Mouse (Mus musculus) hindbrain, embryonic 11.5 days (tissue): ENCODE measurements around the gene Mgat4b. TPM values are rescaled to one million over a fixed set of nuclear protein-coding genes. Genes with fewer than 3 reads are reported as not detected.

Source experiments
- ATAC-seq: fragments of 200-750 bp; cut with Nextera tagmentation; 2 replicates; pipeline ENCODE4 v1.8.0; 2017; ENCODE audit warnings: mild to moderate bottlenecking, moderate TSS enrichment, moderate library complexity; ENCODE audit not compliant: low FRiP score
- DNase-seq: peaks from one replicate; pipeline ENCODE4 v3.0.0-alpha.2; 2015; ENCODE audit warnings: low spot score
- H3K27ac ChIP-seq: fragments of 300-500 bp; sonication (generic); 2 replicates; pipeline ENCODE4 v1.5.1; 2014; ENCODE audit warnings: mild to moderate bottlenecking, low read depth, low read length
- H3K27me3 ChIP-seq: fragments of 300-500 bp; sonication (generic); 2 replicates; pipeline ENCODE4 v1.6.1; 2014; ENCODE audit warnings: mild to moderate bottlenecking, low read length, moderate library complexity, mixed read lengths; ENCODE audit not compliant: control insufficient read depth, insufficient read depth
- H3K36me3 ChIP-seq: fragments of 300-500 bp; sonication (generic); 2 replicates; pipeline ENCODE4 v1.6.1; 2014; ENCODE audit warnings: mild to moderate bottlenecking, low read length, moderate library complexity, mixed read lengths; ENCODE audit not compliant: control insufficient read depth, insufficient read depth
- H3K4me1 ChIP-seq: fragments of 300-500 bp; sonication (generic); replicated peaks from 2 replicates; pipeline ENCODE4 v1.6.1; 2014; ENCODE audit warnings: low read length, mixed read lengths; ENCODE audit not compliant: control insufficient read depth, insufficient read depth
- H3K4me2 ChIP-seq: fragments of 300-500 bp; sonication (generic); replicated peaks from 2 replicates; pipeline ENCODE4 v1.6.1; 2014; ENCODE audit warnings: mild to moderate bottlenecking, low read depth, low read length
- H3K4me3 ChIP-seq: fragments of 300-500 bp; sonication (generic); 2 replicates; pipeline ENCODE4 v1.5.1; 2014; ENCODE audit warnings: low read depth, low read length
- H3K9ac ChIP-seq: fragments of 300-500 bp; sonication (generic); 2 replicates; pipeline ENCODE4 v1.6.1; 2014; ENCODE audit warnings: low read depth, low read length
- H3K9me3 ChIP-seq: fragments of 300-500 bp; sonication (generic); 2 replicates; pipeline ENCODE4 v1.6.1; 2016; ENCODE audit warnings: low read length; ENCODE audit not compliant: control insufficient read depth
- WGBS: fragments of 180-500 bp; shearing (Covaris S2); extraction: QIAGEN DNeasy Blood & Tissue Kit; methylation state at CpG from one replicate; pipeline ENCODE4 v1.1.7; 2014; 5-methylcytosine and 5-hydroxymethylcytosine counted together
- polyA plus RNA-seq: library from polyadenylated mRNA; unstranded; fragments of >200 nt; fragmentation: Nextera tagmentation; extraction: Ambion mirVana; gene quantifications from 2 replicates; pipeline ENCODE4 v1.2.1, GENCODE M21; 2014

Gene Mgat4b
- polyA plus RNA-seq, 1 experiment from 2014 or later: 17.9 TPM

GRCm38 (mm10) chr11:50178532-50179488, 31.9 kb upstream of the Mgat4b start:
- Histone ChIP-seq H3K9me3 (no peaks in the 10 kb centered on the region), H3K4me2 (no peak overlapping the region), H3K4me1 (0 out of 2 replicates have a peak, but pooled peaks cover 2% of the 10 kb centered on the region), H3K4me3 (no peak overlapping the region), H3K36me3 (0 out of 2 replicates have a peak, but pooled peaks cover 2% of the 10 kb centered on the region), H3K27ac (no peak overlapping the region), H3K27me3 (no peaks in the 10 kb centered on the region), H3K9ac (no peak overlapping the region)
- ATAC-seq (no peak), DNase-seq (no peak)
- 79% methylated on average over 5 of the region's 5 CpGs for WGBS

- no peaks in the 10 kb centered on the region for H3K4me1 ChIP-seq
- ATAC-seq (no peak), DNase-seq (no peak)
- no peak overlapping the region for H3K27ac ChIP-seq
- 0 out of 2 replicates have a peak, but pooled peaks cover 2% of the 10 kb centered on the region for H3K36me3 ChIP-seq
- H3K4me2 ChIP-seq: no peak overlapping the region
- H3K4me3 ChIP-seq: no peak overlapping the region
- no peaks in the 10 kb centered on the region for H3K9me3 ChIP-seq
- no peaks in the 10 kb centered on the region for H3K27me3 ChIP-seq
- no peak overlapping the region for H3K9ac ChIP-seq
- WGBS: 89% methylated on average over 6 of the region's 6 CpGs
These were observed 30.0 kb upstream of the Mgat4b start for GRCm38 (mm10) chr11:50180478-50181231.

DNA sequence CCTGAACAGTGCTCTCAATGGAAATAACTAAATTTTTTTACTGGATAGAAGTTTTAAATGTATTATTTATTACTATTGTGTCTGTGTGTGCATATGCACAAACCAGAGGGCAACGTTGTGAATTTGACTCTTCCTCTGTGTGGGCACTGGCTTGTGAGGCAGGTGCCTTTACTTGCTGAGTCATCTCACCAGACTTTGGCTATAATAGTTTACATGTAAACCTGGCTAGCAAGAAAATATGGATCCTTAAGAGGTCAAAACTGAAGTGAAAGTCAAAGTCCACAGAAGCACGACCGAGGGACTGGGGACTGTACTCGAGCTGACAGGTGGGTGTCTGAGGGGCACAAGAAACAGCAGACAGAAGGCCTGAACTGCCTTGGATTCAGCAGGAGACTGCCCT, 28.0 kb upstream of the Mgat4b start:
- H3K36me3 ChIP-seq: 0 out of 2 replicates have a peak, but pooled peaks cover 2% of the 10 kb centered on the region
- H3K9me3 ChIP-seq: no peaks in the 10 kb centered on the region
- no peak for DNase-seq
- WGBS: 88% methylated on average over 4 of the region's 4 CpGs
- H3K9ac ChIP-seq: no peak overlapping the region
- no peaks in the 10 kb centered on the region for H3K27me3 ChIP-seq
- H3K4me3 ChIP-seq: no peak overlapping the region
- H3K4me2 ChIP-seq: no peak overlapping the region
- no peak for ATAC-seq
- no peaks in the 10 kb centered on the region for H3K4me1 ChIP-seq
- H3K27ac ChIP-seq: no peak overlapping the region

DNA sequence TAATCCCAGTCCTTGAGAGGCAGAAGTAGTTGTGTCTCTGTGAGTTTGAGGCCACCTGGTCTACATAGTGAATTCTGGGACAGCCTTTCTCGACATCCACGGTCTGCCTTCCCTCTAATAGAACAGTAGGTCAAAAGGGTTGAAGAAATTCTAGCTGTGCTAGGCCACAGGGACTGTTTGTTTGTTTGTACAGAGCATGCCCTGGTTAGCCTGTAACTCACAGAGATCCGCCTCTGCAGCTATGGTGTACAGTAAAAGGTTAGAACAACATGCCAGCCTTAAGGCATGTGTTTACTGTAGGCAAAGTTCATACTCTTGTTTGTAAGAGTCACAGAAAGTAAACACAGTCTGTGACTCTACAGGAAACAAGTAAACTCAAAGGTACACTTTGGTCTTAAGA, 25.9 kb upstream of the Mgat4b start:
- Histone ChIP-seq H3K4me1 (no peaks in the 10 kb centered on the region), H3K9ac (no peak overlapping the region), H3K27ac (no peak overlapping the region), H3K9me3 (no peaks in the 10 kb centered on the region), H3K4me2 (no peak overlapping the region), H3K36me3 (0 out of 2 replicates have a peak, but pooled peaks cover 2% of the 10 kb centered on the region), H3K27me3 (no peaks in the 10 kb centered on the region), H3K4me3 (no peak overlapping the region)
- ATAC-seq (no peak), DNase-seq (no peak)
- WGBS: 77% methylated on average over 3 of the region's 3 CpGs

DNA sequence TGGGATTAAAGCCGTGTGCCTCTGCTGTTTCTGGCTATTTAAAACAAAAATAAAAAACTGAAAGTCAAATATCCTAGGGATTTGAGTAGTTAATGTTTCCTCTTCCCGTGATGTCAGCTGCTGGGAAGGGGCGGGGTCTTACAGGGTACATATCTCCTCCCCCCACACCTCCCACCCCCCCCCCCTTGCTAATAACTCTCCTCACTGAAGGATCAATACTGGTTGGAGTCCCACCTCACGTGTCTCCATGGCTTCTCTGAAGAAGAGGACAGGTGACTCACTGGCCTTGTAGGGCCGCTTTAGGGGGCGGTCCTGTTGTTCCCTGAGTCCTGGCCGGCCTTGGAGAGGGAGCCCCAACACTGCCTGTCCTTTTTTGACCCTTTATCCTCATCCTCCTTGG, 22.0 kb upstream of the Mgat4b start:
- no peak overlapping the region for H3K4me2 ChIP-seq
- H3K36me3 ChIP-seq: no peaks in the 10 kb centered on the region
- H3K4me1 ChIP-seq: no peaks in the 10 kb centered on the region
- no peak overlapping the region for H3K9ac ChIP-seq
- ATAC-seq (no peak), DNase-seq (no peak)
- H3K27ac ChIP-seq: no peak overlapping the region
- H3K4me3 ChIP-seq: no peak overlapping the region
- 83% methylated on average over 7 of the region's 7 CpGs for WGBS
- no peaks in the 10 kb centered on the region for H3K27me3 ChIP-seq
- H3K9me3 ChIP-seq: no peaks in the 10 kb centered on the region

DNA sequence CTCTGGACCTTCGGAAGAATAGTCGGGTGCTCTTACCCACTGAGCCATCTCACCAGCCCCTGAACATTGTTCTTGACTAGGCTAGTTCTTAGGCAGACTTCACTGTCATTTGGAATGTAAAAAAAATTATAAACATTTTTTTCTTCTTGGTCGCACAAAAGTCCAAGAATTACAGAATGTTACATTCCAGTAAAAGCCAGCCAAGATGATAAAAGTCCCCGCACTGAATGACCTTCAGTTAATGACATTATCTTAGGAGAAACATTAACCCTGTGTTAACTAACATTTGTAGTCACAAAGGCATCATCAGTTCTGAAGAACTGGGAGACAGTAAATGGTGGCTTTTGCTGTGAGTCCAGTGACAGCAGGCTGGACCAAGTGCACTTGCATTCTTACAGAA, 20.3 kb upstream of the Mgat4b start:
- H3K27me3 ChIP-seq: no peaks in the 10 kb centered on the region
- no peak overlapping the region for H3K4me2 ChIP-seq
- H3K4me1 ChIP-seq: no peaks in the 10 kb centered on the region
- 93% methylated on average over 4 of the region's 4 CpGs for WGBS
- no peaks in the 10 kb centered on the region for H3K36me3 ChIP-seq
- no peak overlapping the region for H3K9ac ChIP-seq
- ATAC-seq (no peak), DNase-seq (no peak)
- no peak overlapping the region for H3K27ac ChIP-seq
- H3K9me3 ChIP-seq: no peaks in the 10 kb centered on the region
- H3K4me3 ChIP-seq: no peak overlapping the region

DNA sequence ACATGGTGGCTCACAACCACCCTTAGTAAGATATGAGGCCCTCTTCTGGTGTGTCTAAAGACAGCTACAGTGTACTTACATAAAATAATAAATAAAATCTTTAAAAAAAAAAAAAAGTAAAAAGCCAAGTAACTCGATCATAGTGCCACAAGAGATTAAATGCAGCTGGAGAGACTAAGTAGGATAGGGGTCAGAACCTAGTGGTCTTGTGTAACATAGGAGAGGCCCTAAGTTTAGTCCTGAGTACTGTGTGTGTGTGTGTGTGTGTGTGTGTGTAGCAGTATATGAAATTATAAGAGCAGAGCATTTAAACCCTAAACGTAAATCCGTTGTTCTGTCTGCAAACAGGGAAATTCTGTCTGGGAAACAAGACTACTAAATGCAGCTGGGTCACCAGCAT, 18.4 kb upstream of the Mgat4b start:
- Histone ChIP-seq H3K9me3 (no peaks in the 10 kb centered on the region), H3K27me3 (no peaks in the 10 kb centered on the region), H3K4me2 (no peak overlapping the region), H3K36me3 (no peaks in the 10 kb centered on the region), H3K27ac (no peak overlapping the region), H3K9ac (no peak overlapping the region), H3K4me1 (no peaks in the 10 kb centered on the region), H3K4me3 (no peak overlapping the region)
- no peak for ATAC-seq
- WGBS: 88% methylated on average over 3 of the region's 3 CpGs
- DNase-seq: no peak

DNA sequence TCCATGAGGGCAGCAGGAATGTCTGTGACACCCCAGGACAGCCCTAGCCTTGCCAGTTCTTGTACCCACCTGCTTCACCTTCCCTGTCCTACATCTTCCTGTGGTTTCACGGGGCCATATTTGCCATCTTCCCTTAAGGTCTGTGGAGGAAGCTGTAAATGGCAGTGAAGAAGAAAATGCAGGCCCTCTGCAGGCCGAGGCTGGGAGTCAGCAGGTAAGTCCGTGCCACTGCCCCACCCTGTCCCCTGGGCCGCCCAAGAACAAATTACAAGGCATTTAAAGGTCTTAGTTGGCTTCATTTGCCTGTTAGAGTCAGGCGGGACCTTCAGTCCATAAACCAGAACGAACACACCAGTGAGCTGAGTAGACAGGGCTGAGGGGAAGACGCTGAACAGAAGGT, 16.6 kb upstream of the Mgat4b start:
- DNase-seq (no peak), ATAC-seq (no peak)
- WGBS: 82% methylated on average over 7 of the region's 7 CpGs
- Histone ChIP-seq H3K4me3 (no peak overlapping the region), H3K27me3 (no peaks in the 10 kb centered on the region), H3K9me3 (no peaks in the 10 kb centered on the region), H3K4me1 (no peaks in the 10 kb centered on the region), H3K27ac (no peak overlapping the region), H3K36me3 (no peaks in the 10 kb centered on the region; the same call in 1 of the 2 replicates), H3K4me2 (no peak overlapping the region), H3K9ac (no peak overlapping the region)
